Mouse (Mus musculus) G1E-ER4 (cell line): Measurements from ENCODE around the gene Hipk2. TPM values are rescaled to one million over a fixed set of nuclear protein-coding genes. Genes with fewer than 3 reads are reported as not detected.

Experiments used
- GATA1 ChIP-seq: IDR thresholded peaks from one replicate; pipeline ENCODE4 v1.8.0; 2012; ENCODE audit warnings: low read length, inconsistent platforms
- polyA plus RNA-seq: library from polyadenylated mRNA; stranded (reverse); fragments of >175 nt; gene quantifications from 2 replicates; pipeline ENCODE4 v1.2.3, GENCODE M21; 2012

Hipk2 gene
- polyA plus RNA-seq, 1 experiment = 40.6 TPM

DNA sequence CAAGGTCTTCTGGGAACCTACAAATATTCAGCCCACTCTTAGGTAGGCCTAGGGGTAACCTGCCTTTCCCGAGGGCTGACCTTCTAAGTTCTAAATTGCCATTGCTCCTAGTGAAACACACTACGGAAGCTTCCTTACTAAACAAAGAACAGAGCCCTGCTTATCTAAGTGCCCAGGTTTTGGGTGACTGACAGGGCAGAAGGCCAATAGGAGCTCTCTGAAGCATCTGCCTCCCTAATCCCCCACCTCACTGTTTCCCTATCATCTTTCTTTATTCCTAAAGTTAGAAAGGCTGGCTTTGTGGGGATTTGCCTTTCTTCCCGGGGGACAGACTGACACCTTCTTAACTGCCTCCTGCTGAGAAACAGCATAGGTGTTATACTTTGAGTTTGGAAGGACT lies 136.7 kb downstream of the Hipk2 start:
- no peak for TF ChIP-seq GATA1

DNA sequence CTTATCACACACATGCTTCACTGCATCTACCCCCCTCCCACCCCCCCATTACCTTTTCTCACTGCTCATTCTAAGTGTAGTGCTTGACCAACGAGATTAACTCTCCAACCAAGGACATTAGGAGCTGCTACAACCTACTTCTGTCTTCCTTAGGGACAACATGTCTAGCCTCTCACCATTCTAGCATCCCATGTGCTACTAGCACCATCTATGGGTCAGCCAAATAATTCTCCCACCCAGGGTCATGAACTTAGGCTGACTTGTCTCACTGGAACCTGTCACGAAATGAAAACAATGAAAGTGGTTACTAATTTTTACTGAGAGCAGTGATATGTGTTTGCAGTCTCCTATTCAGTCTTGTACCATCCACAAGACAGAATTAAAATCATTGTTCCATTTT lies 138.2 kb downstream of the Hipk2 start:
- no peak for TF ChIP-seq GATA1

GRCm38 (mm10) chr6:38736240-38736639 lies 139.7 kb downstream of the Hipk2 start:
- no peak for TF ChIP-seq GATA1

DNA sequence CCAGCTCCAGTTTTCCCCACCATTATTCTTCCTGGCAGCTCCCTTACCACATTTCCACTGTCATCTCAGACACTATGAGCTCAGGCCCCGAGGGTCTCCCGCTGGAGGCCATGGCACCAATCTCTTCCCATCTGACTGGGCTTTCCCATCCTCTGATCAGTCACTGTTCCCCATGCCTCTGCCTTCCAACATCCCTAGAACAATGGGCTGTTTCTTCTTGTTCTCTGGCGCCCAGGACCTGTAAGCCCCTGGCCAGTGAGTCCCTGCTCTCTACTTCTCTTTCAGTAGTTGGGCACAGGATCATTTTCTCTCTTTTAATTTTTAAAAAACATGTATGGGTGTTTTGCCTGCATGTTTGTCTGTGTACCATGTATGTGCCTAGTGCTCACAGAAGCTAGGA lies 143.3 kb downstream of the Hipk2 start:
- no peak for TF ChIP-seq GATA1

DNA sequence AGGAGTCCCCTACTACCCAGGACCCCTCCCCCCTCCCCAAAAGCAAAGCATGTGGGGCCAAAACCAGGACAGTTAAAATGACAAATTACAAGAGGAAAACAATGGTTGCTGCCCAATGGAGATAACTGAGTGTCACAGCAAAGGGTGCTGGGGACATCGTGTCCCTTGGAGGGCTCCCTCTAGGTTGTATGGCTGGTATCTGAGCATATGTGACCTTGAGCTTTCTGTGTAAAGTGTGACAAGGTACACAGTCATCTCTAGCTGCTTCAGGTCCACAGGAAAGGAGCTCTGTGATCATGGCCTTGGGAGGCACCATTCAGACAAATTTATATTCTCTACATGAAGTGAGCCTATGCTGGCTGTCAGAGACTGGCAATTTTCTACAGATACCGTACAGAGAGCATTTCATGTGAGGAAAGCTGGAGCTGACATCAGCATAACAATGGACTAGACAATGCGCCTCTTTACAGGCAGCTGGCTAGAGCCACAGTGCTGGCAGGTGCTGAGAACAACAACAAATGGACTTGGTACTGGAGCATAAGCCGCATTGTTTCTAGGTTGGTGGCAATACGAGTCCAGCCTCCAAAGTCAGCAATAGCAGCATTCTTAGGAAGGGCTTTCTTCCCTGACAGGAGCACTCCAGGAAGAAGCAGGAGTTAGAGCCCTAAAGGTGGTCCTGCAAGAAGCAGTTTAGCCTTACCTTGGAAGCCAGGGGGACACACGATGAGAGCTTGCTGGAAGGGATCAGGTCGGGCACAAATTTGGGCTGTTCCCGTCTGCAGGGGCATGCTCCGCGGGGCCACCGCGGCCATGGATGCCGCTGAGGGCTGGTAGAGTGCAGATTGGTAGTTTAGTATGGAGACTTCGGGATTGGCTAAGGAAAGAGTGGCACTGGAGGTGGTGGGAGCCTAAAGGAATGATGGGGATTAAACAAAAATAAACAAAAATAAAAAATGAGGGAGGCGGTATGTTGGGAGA lies 145.5 kb downstream of the Hipk2 start:
- TF ChIP-seq GATA1 = no peak

DNA sequence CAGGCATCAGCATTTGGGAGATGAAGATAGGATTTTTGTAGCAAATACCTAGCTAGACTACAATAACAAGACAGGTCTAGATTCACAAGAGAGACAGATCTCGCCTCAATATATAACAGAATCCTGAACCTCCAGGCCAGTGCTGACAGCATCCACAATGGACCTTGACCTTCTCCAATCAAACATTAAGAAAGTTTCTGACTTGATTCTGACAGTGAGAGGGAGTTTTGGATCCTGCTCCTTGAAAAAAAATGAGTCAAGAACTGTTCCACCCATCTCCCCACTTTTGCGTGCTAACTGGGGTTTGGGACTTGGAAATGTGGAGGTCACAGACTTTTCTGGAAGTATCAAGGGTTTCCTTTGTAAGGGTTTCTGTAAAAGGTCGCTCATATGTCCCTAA lies 150.4 kb downstream of the Hipk2 start:
- TF ChIP-seq GATA1 = no peak

DNA sequence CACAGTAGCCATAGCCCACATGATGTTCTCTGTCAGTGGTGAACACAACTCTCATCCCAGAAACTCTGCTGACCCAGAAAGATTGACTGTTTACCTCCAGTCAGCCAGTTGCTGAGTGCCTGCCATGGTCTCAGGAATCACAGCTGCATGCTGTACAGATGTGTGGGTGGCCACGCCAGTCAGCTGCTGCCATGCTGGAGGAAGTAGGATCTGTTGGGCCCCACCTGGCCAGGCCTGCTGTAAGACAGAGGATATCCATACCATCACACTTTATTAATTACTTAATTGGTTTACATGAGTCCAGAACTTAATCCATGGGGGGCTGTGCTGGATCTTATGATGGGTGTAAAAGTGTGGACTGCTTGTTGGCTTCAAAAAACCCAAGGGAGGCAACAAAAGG lies 154.6 kb downstream of the Hipk2 start:
- no peak for TF ChIP-seq GATA1

DNA sequence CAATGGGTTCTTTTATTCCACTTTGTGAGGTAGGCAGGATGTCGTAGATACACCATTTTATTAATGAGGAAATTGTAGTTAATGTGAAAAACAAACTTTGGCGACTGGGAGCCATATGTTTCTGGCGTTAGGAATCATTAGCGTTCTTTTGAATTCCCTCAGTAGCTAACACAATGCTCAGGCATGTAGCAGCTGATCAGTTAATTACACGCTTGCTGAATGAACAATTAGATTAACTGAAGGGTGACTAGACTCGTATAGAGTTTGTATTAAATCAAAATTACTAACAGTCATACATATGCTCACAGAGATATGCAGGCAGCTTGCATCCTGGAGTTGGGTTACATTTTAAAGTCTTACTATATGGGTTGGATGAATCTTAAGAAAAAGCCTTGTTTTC lies 156.7 kb downstream of the Hipk2 start:
- TF ChIP-seq GATA1 = no peak

- no peak for TF ChIP-seq GATA1
Measured at GRCm38 (mm10) chr6:38718625-38719024, 157.3 kb downstream of the Hipk2 start.

- no peak for TF ChIP-seq GATA1
Measured at GRCm38 (mm10) chr6:38715881-38716280, 160.1 kb downstream of the Hipk2 start.

DNA sequence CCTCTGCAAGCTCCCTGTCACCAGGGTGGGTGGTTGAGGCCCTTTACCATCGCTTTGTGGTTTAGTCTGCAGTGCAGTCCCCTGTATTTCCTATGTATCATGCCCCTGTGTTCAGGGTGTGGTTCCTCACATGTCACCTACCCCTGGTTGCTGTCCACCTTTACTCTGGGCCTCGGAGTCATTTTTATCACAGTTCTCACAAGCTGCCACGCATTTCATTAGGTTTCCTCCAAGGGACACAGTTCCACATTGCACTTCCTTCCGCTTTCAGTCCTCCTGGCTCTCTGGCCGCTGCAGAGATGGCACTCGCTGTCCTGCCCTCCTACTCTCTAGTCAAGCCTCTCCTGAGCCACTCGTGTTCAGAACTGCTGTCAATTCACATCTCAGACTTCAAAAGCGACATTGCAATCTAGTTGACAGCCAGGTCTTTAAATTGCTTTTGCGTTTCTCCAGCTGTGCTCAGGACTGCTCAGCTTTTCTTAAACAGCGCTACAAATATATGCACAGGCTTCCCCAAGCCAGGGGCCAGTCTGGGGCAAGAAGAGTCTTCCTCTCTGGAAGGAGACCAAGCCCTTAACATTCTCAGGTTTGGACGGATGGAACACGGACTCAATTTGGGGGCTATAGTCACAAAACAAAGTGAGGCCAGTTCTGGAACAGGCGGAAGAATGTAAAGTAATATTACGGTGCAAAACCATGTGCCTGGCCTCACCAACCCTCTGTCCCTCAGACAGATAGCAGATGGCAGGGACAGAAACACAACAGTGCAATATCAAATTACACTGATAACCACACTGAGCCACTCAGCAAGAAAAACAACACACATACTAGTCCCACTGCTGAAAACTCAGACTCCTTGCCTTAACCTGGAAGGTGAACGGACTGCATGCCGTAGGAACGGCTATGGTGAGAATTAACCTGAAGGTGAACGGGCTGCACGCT lies 161.7 kb downstream of the Hipk2 start:
- TF ChIP-seq GATA1 = no peak

DNA sequence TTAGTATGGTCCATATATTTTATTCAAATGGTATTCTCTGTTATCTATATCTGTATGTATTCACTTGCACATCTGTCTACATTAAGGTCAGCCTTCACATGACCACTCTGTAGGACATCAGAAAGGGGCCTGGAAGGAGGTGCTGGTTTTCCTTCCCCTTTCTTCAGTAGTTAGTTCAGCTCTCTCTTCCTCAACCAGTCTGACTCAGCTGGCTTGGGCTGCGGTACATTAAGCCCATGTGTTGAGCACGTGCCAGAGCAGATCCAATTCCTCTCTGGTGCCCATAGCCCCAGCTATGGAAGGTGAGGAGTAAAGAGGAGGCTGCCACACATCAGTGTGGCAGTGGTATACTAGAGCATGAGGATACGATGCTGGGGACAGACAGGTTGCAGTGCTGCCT lies 165.5 kb downstream of the Hipk2 start:
- no peak for TF ChIP-seq GATA1

DNA sequence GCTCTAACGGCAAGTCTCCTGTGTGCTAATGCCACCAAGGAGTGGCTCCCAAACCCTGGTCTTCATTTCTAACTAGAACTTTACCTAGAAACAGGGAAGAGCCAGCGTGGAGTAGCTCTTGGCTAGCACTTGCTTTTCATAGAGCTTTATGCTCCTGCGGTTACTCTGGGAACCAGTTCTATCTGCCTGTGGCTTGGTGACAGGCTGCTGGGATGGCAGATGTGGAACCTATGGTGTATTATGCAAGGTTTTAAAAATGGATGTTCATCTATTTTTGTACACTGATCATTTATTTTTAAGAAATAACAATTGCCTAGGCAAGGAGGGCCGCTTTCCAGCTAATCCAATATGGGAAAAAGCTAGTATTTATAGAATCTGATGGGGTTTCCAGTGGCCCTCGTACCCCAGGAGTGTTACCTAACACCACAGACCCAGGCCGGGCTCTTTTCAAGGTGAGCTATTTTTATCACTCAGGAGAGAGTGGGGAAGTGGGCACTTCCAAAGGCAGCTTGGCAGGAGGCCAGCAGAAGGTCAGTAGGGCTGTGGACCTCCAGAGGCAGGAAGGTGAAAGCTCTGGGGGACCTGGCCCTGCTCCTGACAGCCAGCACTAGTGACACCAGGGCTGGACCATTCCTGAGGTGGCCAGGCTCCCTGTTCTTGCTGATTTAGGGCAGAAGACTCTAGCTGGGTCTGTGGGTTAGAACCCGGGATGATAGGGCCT lies 171.5 kb downstream of the Hipk2 start:
- TF ChIP-seq GATA1 = no peak

- no peak for TF ChIP-seq GATA1
Measured at GRCm38 (mm10) chr6:38703526-38703925, 172.4 kb downstream of the Hipk2 start.

DNA sequence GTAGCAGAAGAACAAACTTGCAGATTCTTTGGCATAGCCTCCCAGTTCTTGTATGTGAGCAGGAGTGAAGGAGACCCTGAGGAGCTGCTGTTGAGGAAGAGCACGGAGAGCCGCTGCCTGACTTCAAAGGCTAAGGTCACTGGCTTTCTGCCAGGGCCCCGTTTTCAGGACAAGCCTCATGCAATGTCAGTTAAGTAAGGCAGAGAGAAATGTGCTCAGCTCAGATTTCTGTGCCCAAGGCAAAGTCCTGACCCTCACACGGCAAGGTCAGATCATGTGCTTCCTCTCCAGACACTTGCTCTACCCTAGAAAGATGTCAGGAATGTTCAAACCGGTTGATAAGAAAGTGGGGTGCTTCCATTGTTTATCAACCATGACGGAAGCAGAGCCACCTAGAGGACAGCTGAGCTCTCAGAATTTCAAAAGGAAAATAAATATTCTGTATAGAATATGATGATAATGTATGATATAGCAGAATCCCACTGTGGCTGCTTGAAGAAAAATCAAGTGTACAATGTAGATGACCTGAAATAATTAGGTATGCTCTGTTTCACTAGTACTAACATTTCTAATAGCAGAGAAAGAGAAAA lies 173.1 kb downstream of the Hipk2 start:
- no peak for TF ChIP-seq GATA1
